Mouse (Mus musculus) testis, adult 2 months (tissue): ENCODE data around the gene Cd274.

ENCODE experiments used
- CTCF ChIP-seq: fragments of 200-500 bp; IDR thresholded peaks from 2 replicates; pipeline ENCODE4 v1.5.1; 2012; ENCODE audit warnings: low read depth, mild to moderate bottlenecking, inconsistent platforms, low read length, moderate library complexity; ENCODE audit not compliant: control insufficient read depth, insufficient read depth, insufficient replicate concordance
- POLR2A ChIP-seq: fragments of 200-500 bp; IDR thresholded peaks from 2 replicates; pipeline ENCODE4 v1.6.1; 2012; ENCODE audit warnings: low read depth, mild to moderate bottlenecking, inconsistent platforms, low read length, moderate library complexity; ENCODE audit not compliant: control insufficient read depth

DNA sequence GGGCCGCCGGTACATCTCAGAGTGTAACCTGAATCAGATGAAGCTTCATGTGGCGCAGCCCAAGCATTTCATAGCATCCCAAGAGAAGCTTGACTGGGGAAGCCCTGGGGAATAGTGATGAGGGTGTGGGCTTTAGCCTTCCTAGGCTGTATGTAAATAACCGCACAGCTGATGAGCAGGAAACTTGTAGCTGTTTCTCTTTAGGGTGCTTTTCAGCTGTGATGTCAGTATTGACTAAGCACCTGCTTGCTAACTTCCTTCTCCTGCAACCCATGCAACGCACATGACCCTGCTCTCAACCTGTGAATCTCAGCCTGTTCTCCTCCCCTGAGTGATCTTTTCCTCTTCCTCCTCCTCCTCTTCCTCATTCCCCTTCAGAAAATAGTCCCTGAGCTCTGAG, 3.2 kb upstream of the Cd274 start:
- no peak for TF ChIP-seq CTCF
- no peak for TF ChIP-seq POLR2A
